Mouse (Mus musculus) colon, adult 2 months (tissue): ENCODE data around the gene Slc36a1. TPM values are rescaled to one million over a fixed set of nuclear protein-coding genes. Genes with fewer than 3 reads are reported as not detected.

Source experiments
- polyA plus RNA-seq: library from polyadenylated mRNA; depleted of rRNA; stranded (reverse); fragments of >200 nt; gene quantifications from 2 replicates; pipeline ENCODE4 v1.2.3, GENCODE M21; 2012; rRNA removed

Gene Slc36a1
- polyA plus RNA-seq = 64.8 and 68.7 TPM in 2 replicates

DNA sequence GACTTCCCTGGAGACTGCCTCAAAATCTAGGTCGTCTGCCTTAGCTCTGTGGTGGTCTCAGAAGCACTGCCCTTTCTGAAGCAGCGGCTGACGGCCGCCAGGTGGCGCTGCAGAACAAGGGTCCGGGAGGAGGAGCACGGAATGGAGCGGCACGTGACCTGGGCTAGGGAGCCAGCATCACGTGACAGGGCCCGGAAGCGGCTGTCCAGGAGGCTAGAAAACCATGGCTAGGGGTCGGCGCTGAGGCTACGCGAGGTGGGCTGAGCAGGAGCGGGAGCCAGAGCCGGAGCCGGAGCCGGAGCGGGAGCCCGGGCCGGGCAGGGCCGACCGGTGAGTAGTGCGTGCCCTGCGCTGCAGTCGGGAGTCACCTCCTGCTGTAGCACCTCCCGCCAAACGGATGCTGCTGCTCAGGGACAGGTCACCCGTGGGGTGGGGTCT lies at the start of gene Slc36a1:
Gene Slc36a1 (plus strand): TSS at position 192 of the 438 bp plus-strand sequence.

DNA sequence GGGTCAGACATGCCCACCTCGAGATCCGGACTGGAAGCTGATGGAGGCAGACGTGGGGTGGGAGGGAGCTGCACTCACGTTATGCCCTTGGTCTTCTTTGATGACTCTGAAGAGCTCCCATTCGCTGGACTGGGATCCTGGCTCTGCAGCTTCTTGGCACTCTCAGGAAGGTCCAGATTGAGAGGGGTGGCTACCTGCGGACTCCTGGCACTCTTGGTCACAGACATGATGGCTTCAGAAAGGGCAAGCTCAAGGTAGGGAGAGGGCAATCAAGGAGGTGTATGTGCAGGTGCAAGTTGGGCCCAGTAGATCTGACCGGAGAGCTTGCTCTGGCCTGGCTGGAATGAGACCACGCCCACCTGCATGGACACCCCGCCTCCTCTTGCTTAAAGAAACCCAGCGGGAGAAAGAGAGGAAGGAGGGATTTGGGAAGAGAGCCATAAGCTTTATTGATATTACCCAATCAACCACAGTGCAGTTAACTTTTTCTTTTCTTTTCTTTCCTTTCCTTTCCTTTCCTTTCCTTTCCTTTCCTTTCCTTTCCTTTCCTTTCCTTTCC lies 19.3 kb upstream of the Slc36a1 start, which contains the start of gene Slc36a2:
Gene Slc36a2 (minus strand): TSS at position 345 of the 559 bp plus-strand sequence.

Other genes with a start within 250 kb of the Slc36a1 start
- gene Tnip1, start 241.4 kb upstream of the Slc36a1 start, polyA plus RNA-seq = 89.1 and 120 TPM in 2 replicates
- 56.6 and 63.1 TPM in 2 replicates for gene Anxa6, start 170.9 kb upstream of the Slc36a1 start, polyA plus RNA-seq
- 1.1 and 1.2 TPM in 2 replicates for gene Ccdc69, start 126.2 kb upstream of the Slc36a1 start, polyA plus RNA-seq
- gene Gm2a, start 106.2 kb upstream of the Slc36a1 start, polyA plus RNA-seq = 26.8 and 27.5 TPM in 2 replicates
- 0.06 and 0.15 TPM in 2 replicates for gene Slc36a3, start 52.6 kb upstream of the Slc36a1 start, polyA plus RNA-seq
- gene Slc36a2, start 19.3 kb upstream of the Slc36a1 start, polyA plus RNA-seq = 1.9 and 2.9 TPM in 2 replicates
- 0.12 and 0.17 TPM in 2 replicates for gene Fat2, start 132.2 kb downstream of the Slc36a1 start, polyA plus RNA-seq
- gene Sparc, start 218.8 kb downstream of the Slc36a1 start, polyA plus RNA-seq = 757 and 912 TPM in 2 replicates